10 mouse cellular contexts compared by ENCODE assay signal in the genomic region with DNA sequence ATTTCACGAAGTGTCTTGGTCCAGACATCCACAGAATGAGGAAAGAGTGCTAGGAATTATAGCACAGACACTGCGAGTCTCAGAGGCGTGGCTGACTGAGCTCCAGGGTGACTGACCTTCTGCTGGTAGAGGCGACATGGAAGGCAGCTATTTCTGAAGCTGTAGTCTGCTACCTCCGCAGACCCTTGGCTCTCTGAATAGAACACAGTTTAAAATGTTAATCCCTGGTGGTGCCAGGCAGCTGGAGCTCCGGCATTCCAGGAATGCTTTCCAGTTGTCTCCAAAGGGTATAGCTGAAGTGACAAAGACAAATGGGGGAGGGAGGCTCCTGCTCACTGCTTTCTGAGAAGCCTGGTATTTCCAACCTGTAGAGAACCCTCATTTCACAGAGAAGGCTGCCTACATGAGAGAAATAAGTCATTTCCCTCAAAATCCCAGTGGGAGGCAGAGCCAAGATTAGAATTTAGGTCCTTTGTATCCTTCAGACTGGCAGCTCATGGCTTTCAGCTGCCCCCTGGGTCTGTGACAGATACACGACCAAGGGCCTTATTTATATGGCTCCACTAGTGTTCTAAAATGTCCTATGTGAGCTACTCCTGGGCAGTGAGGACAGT. TPM values are rescaled to one million over a fixed set of nuclear protein-coding genes. Genes with fewer than 3 reads are reported as not detected.
DNase-seq lines count a peak whose midpoint lies in the region; ATAC-seq and TF ChIP-seq lines count a peak whose summit lies in the region.
"Had no signal": no experiment of that assay in that cellular context is flagged by ENCODE, and none has a peak within 500 bp of the region (broad histone marks: within the 10 kb centered on the region; RNA-seq: fewer than 3 reads in every experiment).

No protein-coding gene starts in this region.

- no peaks in the 10 kb centered on the region for H3K4me1 ChIP-seq in intestine, embryonic 15.5 days (replicated peaks)
- H3K4me1 ChIP-seq in intestine, postnatal 0 days (replicated peaks; ENCODE audit: control insufficient read depth, insufficient read depth, low read length), result 0 out of 2 replicates have a peak, but pooled peaks cover 8% of the 10 kb centered on the region
- peaks cover 44% of the 10 kb centered on the region for H3K4me1 ChIP-seq in heart, embryonic 12.5 days (replicated peaks)
- H3K4me1 ChIP-seq in limb, embryonic 12.5 days (replicated peaks), result peaks cover 20% of the 10 kb centered on the region
- H3K4me1 ChIP-seq in liver, postnatal 0 days (ENCODE audit: insufficient read depth), result 0 out of 2 replicates have a peak, but pooled peaks cover 6% of the 10 kb centered on the region
- H3K4me1 ChIP-seq: forebrain, embryonic 15.5 days had no signal

- TF ChIP-seq EP300 in liver, postnatal 0 days (IDR thresholded peaks at IDR 0.05; ENCODE audit: low read depth), result no peak

- no peak overlapping the region for H3K9ac ChIP-seq in intestine, embryonic 15.5 days
- no peak overlapping the region for H3K9ac ChIP-seq in intestine, postnatal 0 days (ENCODE audit: low read depth, low read length)
- H3K9ac ChIP-seq in heart, embryonic 12.5 days, result peak overlapping the region; percentile 37; the same call in 1 of the 2 replicates
- no peak overlapping the region for H3K9ac ChIP-seq in limb, embryonic 12.5 days (replicated peaks)
- no peak overlapping the region for H3K9ac ChIP-seq in liver, postnatal 0 days (replicated peaks)
- H3K9ac ChIP-seq: forebrain, embryonic 15.5 days; liver, embryonic 14.5 days had no signal

- H3K36me3 ChIP-seq in intestine, embryonic 15.5 days, result no peaks in the 10 kb centered on the region
- H3K36me3 ChIP-seq in intestine, postnatal 0 days (ENCODE audit: control insufficient read depth, insufficient read depth), result no peaks in the 10 kb centered on the region
- peaks cover 26% of the 10 kb centered on the region for H3K36me3 ChIP-seq in heart, embryonic 12.5 days
- H3K36me3 ChIP-seq in limb, embryonic 12.5 days, result no peaks in the 10 kb centered on the region
- no peaks in the 10 kb centered on the region for H3K36me3 ChIP-seq in liver, postnatal 0 days (replicated peaks; ENCODE audit: insufficient read depth, low read length)
- H3K36me3 ChIP-seq: forebrain, embryonic 15.5 days had no signal

- TF ChIP-seq CTCF in intestine, postnatal 0 days (IDR thresholded peaks at IDR 0.05; ENCODE audit: low read depth), result no peak
- no peak for TF ChIP-seq CTCF in liver, postnatal 0 days (IDR thresholded peaks at IDR 0.05; ENCODE audit: low read depth)

- ATAC-seq in intestine, embryonic 15.5 days, result peak; percentile 67; the same call in 1 of the 2 replicates
- no peak for ATAC-seq in intestine, postnatal 0 days
- ATAC-seq in heart, embryonic 12.5 days (ENCODE audit: insufficient number of reproducible peaks, low FRiP score), result peak; percentile 62
- no peak for ATAC-seq in limb, embryonic 12.5 days (ENCODE audit: insufficient number of reproducible peaks, insufficient read depth, low FRiP score, low TSS enrichment, low read depth)
- ATAC-seq in liver, postnatal 0 days, result no peak
- ATAC-seq: forebrain, embryonic 15.5 days had no signal

- H3K4me3 ChIP-seq in intestine, embryonic 15.5 days (replicated peaks), result no peak overlapping the region
- H3K4me3 ChIP-seq in intestine, postnatal 0 days (ENCODE audit: low read depth, low read length), result no peak overlapping the region
- no peak overlapping the region for H3K4me3 ChIP-seq in heart, embryonic 12.5 days
- no peak overlapping the region for H3K4me3 ChIP-seq in limb, embryonic 12.5 days (replicated peaks)
- H3K4me3 ChIP-seq in liver, postnatal 0 days (ENCODE audit: low read depth, low read length), result no peak overlapping the region
- H3K4me3 ChIP-seq: forebrain, embryonic 15.5 days had no signal

- peak; percentile 92 for DNase-seq in ZHBTc4 (ENCODE audit: low read depth, low spot score)
- DNase-seq in liver, postnatal 0 days, result no peak
- DNase-seq in T-cell, adult 2 months (ENCODE audit: low spot score), result no peak
- DNase-seq in urinary bladder, postnatal 10 days (ENCODE audit: low spot score), result no peak

- H3K27ac ChIP-seq in intestine, embryonic 15.5 days, result no peak overlapping the region
- no peak overlapping the region for H3K27ac ChIP-seq in intestine, postnatal 0 days (ENCODE audit: low read depth, low read length)
- H3K27ac ChIP-seq in heart, embryonic 12.5 days (ENCODE audit: poor library complexity, severe bottlenecking), result peak overlapping the region; percentile 93
- 0 out of 2 replicates have a peak overlapping the region, but pooled peaks have one; percentile 29 for H3K27ac ChIP-seq in limb, embryonic 12.5 days
- H3K27ac ChIP-seq in liver, postnatal 0 days (ENCODE audit: low read depth), result no peak overlapping the region
- H3K27ac ChIP-seq: forebrain, embryonic 15.5 days; liver, embryonic 14.5 days had no signal

- H3K9me3 ChIP-seq in intestine, embryonic 15.5 days, result no peaks in the 10 kb centered on the region
- no peaks in the 10 kb centered on the region for H3K9me3 ChIP-seq in intestine, postnatal 0 days (ENCODE audit: control insufficient read depth)
- no peaks in the 10 kb centered on the region for H3K9me3 ChIP-seq in heart, embryonic 12.5 days (replicated peaks)
- no peaks in the 10 kb centered on the region for H3K9me3 ChIP-seq in limb, embryonic 12.5 days
- H3K9me3 ChIP-seq in liver, postnatal 0 days (ENCODE audit: low read length), result no peaks in the 10 kb centered on the region
- H3K9me3 ChIP-seq: forebrain, embryonic 15.5 days had no signal

- no peaks in the 10 kb centered on the region for H3K27me3 ChIP-seq in intestine, embryonic 15.5 days (replicated peaks)
- H3K27me3 ChIP-seq in intestine, postnatal 0 days (replicated peaks; ENCODE audit: control insufficient read depth, insufficient read depth, low read length), result no peaks in the 10 kb centered on the region
- no peaks in the 10 kb centered on the region for H3K27me3 ChIP-seq in heart, embryonic 12.5 days (replicated peaks)
- no peaks in the 10 kb centered on the region for H3K27me3 ChIP-seq in limb, embryonic 12.5 days
- no peaks in the 10 kb centered on the region for H3K27me3 ChIP-seq in liver, postnatal 0 days (ENCODE audit: insufficient read depth, low read length)
- H3K27me3 ChIP-seq: forebrain, embryonic 15.5 days had no signal

- no peak overlapping the region for H3K4me2 ChIP-seq in intestine, embryonic 15.5 days (replicated peaks)
- no peak overlapping the region for H3K4me2 ChIP-seq in intestine, postnatal 0 days (replicated peaks; ENCODE audit: low read depth)
- H3K4me2 ChIP-seq in heart, embryonic 12.5 days, result 0 out of 2 replicates have a peak overlapping the region, but pooled peaks have one; percentile 20
- 0 out of 2 replicates have a peak overlapping the region, but pooled peaks have one; percentile 10 for H3K4me2 ChIP-seq in limb, embryonic 12.5 days
- no peak overlapping the region for H3K4me2 ChIP-seq in liver, postnatal 0 days (ENCODE audit: low read depth, low read length)
- H3K4me2 ChIP-seq: forebrain, embryonic 15.5 days had no signal

- WGBS in intestine, embryonic 15.5 days, result 14% methylated on average over 7 of the region's 7 CpGs
- WGBS in intestine, postnatal 0 days, result 16% methylated on average over 7 of the region's 7 CpGs
- WGBS in heart, embryonic 12.5 days, result 8% methylated on average over 7 of the region's 7 CpGs
- 8% methylated on average over 7 of the region's 7 CpGs for WGBS in limb, embryonic 12.5 days
- WGBS in liver, postnatal 0 days (ENCODE audit: insufficient replicate concordance), result 45% methylated on average over 7 of the region's 7 CpGs

RNA-seq across cellular contexts. Expression of a gene that starts 27.6 kb away (rescaled TPM):
- 2,291 and 2,664 TPM in 2 replicates for polyA plus RNA-seq in intestine, embryonic 15.5 days (2015; fragmentation: Nextera tagmentation; extraction: Ambion mirVana)
- polyA plus RNA-seq in intestine, postnatal 0 days (2015; fragmentation: Nextera tagmentation; extraction: Ambion mirVana), result 14,893 and 15,612 TPM in 2 replicates
- polyA plus RNA-seq in heart, embryonic 12.5 days (2016; fragmentation: Nextera tagmentation; extraction: Ambion mirVana), result 0.50 and 1.0 TPM in 2 replicates
- not detected in 2 replicates for polyA plus RNA-seq in limb, embryonic 12.5 days (2016; fragmentation: Nextera tagmentation; extraction: Ambion mirVana)
- 6,645 and 7,607 TPM in 2 replicates for polyA plus RNA-seq in liver, postnatal 0 days (2015; fragmentation: Nextera tagmentation; extraction: Ambion mirVana)
- polyA plus RNA-seq: forebrain, embryonic 15.5 days had no signal

RNA-seq across cellular contexts. Expression of a gene that starts 44.2 kb away (rescaled TPM):
- 62.2 and 72.5 TPM in 2 replicates for polyA plus RNA-seq in intestine, embryonic 15.5 days (2015; fragmentation: Nextera tagmentation; extraction: Ambion mirVana)
- 109 and 111 TPM in 2 replicates for polyA plus RNA-seq in intestine, postnatal 0 days (2015; fragmentation: Nextera tagmentation; extraction: Ambion mirVana)
- polyA plus RNA-seq in heart, embryonic 12.5 days (2016; fragmentation: Nextera tagmentation; extraction: Ambion mirVana), result 54.6 and 59.1 TPM in 2 replicates
- polyA plus RNA-seq in limb, embryonic 12.5 days (2016; fragmentation: Nextera tagmentation; extraction: Ambion mirVana), result 38.3 and 39.3 TPM in 2 replicates
- 47.0 and 49.2 TPM in 2 replicates for polyA plus RNA-seq in liver, postnatal 0 days (2015; fragmentation: Nextera tagmentation; extraction: Ambion mirVana)

Comparison
In these comparisons a context has a peak if more than half of its experiments do, and no peak if none do; other contexts are left out.
1. ATAC-seq: peak in intestine, embryonic 15.5 days (single experiment) and heart, embryonic 12.5 days (single experiment); none in intestine, postnatal 0 days (single experiment), limb, embryonic 12.5 days (single experiment) and liver, postnatal 0 days (single experiment).
2. H3K27ac ChIP-seq: peak in heart, embryonic 12.5 days (single experiment) and limb, embryonic 12.5 days (single experiment); none in intestine, embryonic 15.5 days (single experiment), intestine, postnatal 0 days (single experiment) and liver, postnatal 0 days (single experiment).
3. H3K4me2 ChIP-seq: peak in heart, embryonic 12.5 days (single experiment) and limb, embryonic 12.5 days (single experiment); none in intestine, embryonic 15.5 days (single experiment), intestine, postnatal 0 days (single experiment) and liver, postnatal 0 days (single experiment).
4. RNA of a gene that starts 27.6 kb away (polyA plus RNA-seq): 14,893 to 15,612 TPM in intestine, postnatal 0 days, 6,645 to 7,607 TPM in liver, postnatal 0 days and 2,291 to 2,664 TPM in intestine, embryonic 15.5 days; 0.50 to 1.0 TPM in heart, embryonic 12.5 days and not detected in limb, embryonic 12.5 days; every median in the first group is over 1,000 times any median in the second.